Mouse (Mus musculus) liver, postnatal 0 days (tissue): Measurements from ENCODE around the gene Cxcr1. TPM values are rescaled to one million over a fixed set of nuclear protein-coding genes. Genes with fewer than 3 reads are reported as not detected.

Experiments
- ATAC-seq: fragments of 200-750 bp; cut with Nextera tagmentation; 2 replicates; pipeline ENCODE4 v1.8.0; 2017; ENCODE audit warnings: mild to moderate bottlenecking, moderate library complexity
- DNase-seq: peaks from one replicate; pipeline ENCODE4 v3.0.0-alpha.2; 2016
- H3K27ac ChIP-seq: fragments of 300-500 bp; sonication (generic); 2 replicates; pipeline ENCODE4 v1.5.1; 2014; ENCODE audit warnings: antibody characterized with exemption, moderate library complexity, mild to moderate bottlenecking, low read depth
- H3K27me3 ChIP-seq: fragments of 300-500 bp; sonication (generic); 2 replicates; pipeline ENCODE4 v1.6.1; 2014; ENCODE audit warnings: low read length, control low read depth, mixed read lengths; ENCODE audit not compliant: insufficient read depth
- H3K36me3 ChIP-seq: fragments of 300-500 bp; sonication (generic); replicated peaks from 2 replicates; pipeline ENCODE4 v1.6.1; 2014; ENCODE audit warnings: mild to moderate bottlenecking, control low read depth, low read length, moderate library complexity, mixed read lengths; ENCODE audit not compliant: insufficient read depth
- H3K4me1 ChIP-seq: fragments of 300-500 bp; sonication (generic); 2 replicates; pipeline ENCODE4 v1.6.1; 2014; ENCODE audit warnings: antibody characterized with exemption, mild to moderate bottlenecking, control low read depth; ENCODE audit not compliant: insufficient read depth
- H3K4me2 ChIP-seq: fragments of 300-500 bp; sonication (generic); 2 replicates; pipeline ENCODE4 v1.6.1; 2014; ENCODE audit warnings: low read depth, mild to moderate bottlenecking, low read length, moderate library complexity, mixed read lengths
- H3K4me3 ChIP-seq: fragments of 300-500 bp; sonication (generic); 2 replicates; pipeline ENCODE4 v1.5.1; 2014; ENCODE audit warnings: low read depth, low read length
- H3K9ac ChIP-seq: fragments of 300-500 bp; sonication (generic); replicated peaks from 2 replicates; pipeline ENCODE4 v1.6.1; 2014; ENCODE audit warnings: mild to moderate bottlenecking, moderate library complexity
- H3K9me3 ChIP-seq: fragments of 300-500 bp; sonication (generic); 2 replicates; pipeline ENCODE4 v1.6.1; 2016; ENCODE audit warnings: mild to moderate bottlenecking, control low read depth, low read length, mixed read lengths
- CTCF ChIP-seq: sonication (generic); IDR thresholded peaks from 2 replicates; pipeline ENCODE4 v1.5.1; 2016; ENCODE audit warnings: antibody characterized with exemption, low read depth
- EP300 ChIP-seq: IDR thresholded peaks from 2 replicates; pipeline ENCODE4 v1.6.1; 2016; ENCODE audit warnings: antibody characterized with exemption, low read depth, mild to moderate bottlenecking
- WGBS: fragments of 180-500 bp; shearing (Covaris S2); extraction: QIAGEN DNeasy Blood & Tissue Kit; methylation state at CpG from one replicate; pipeline ENCODE4 v1.1.7; 2014; ENCODE audit not compliant: insufficient replicate concordance; 5-methylcytosine and 5-hydroxymethylcytosine counted together
- polyA plus RNA-seq: library from polyadenylated mRNA; unstranded; fragments of >200 nt; fragmentation: Nextera tagmentation; extraction: Ambion mirVana; gene quantifications from 2 replicates; pipeline ENCODE4 v1.2.1, GENCODE M21; 2015

The Cxcr1 gene
- polyA plus RNA-seq, 1 experiment from 2014 or later: not detected

DNA sequence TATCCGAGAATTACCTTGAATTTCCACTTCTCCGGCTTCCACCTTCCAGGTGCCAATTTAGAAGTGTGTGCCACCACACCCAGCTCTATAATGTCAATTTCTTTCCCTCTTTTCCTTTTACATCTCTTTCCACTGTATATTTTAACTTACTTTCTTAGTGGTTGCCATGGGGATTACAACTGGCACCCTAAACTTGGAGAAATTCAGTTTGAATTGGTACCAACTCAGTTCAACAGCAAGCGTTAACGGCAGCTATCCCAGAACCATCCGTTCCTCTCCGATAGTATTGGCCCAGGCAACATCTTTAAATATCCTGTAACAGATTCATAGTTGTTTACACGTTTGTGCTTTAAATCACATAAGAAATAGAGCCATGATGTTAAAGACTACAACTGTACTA is 25.5 kb upstream of the Cxcr1 start:
- H3K36me3 ChIP-seq: no peaks in the 10 kb centered on the region
- ATAC-seq: no peak
- no peak overlapping the region for H3K4me3 ChIP-seq
- 86% methylated on average over 7 of the region's 7 CpGs for WGBS
- H3K9ac ChIP-seq: no peak overlapping the region
- no peaks in the 10 kb centered on the region for H3K4me1 ChIP-seq
- no peaks in the 10 kb centered on the region for H3K9me3 ChIP-seq
- no peak overlapping the region for H3K27ac ChIP-seq
- no peak for TF ChIP-seq EP300
- no peak for TF ChIP-seq CTCF
- no peak for DNase-seq
- H3K27me3 ChIP-seq: no peaks in the 10 kb centered on the region
- no peak overlapping the region for H3K4me2 ChIP-seq

DNA sequence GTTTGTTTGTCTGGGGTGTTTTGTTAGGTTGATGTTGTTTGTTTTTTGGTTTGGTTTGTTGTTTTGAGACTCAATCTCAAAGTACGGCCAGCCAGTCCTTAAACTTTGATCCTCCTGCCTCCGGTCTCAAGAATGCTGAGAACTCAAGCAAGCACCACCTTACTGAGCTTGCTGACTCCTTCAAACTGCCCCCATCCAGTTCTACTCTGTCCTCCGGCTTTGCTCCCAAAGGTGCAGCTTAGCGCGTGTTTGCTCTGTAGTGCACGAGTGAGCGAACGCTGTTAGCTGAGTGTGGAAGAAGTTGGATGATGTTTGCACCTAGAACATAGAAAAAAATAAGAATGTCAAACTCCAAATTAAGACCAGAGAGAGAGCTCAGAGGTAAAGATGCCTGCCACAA is 14.5 kb upstream of the Cxcr1 start:
- no peaks in the 10 kb centered on the region for H3K9me3 ChIP-seq
- H3K9ac ChIP-seq: no peak overlapping the region
- no peaks in the 10 kb centered on the region for H3K27me3 ChIP-seq
- H3K36me3 ChIP-seq: no peaks in the 10 kb centered on the region
- ATAC-seq (no peak), DNase-seq (no peak)
- WGBS: 85% methylated on average over 8 of the region's 8 CpGs
- no peak overlapping the region for H3K27ac ChIP-seq
- H3K4me3 ChIP-seq: no peak overlapping the region
- no peaks in the 10 kb centered on the region for H3K4me1 ChIP-seq
- no peak overlapping the region for H3K4me2 ChIP-seq
- TF ChIP-seq CTCF (no peak), EP300 (no peak)

DNA sequence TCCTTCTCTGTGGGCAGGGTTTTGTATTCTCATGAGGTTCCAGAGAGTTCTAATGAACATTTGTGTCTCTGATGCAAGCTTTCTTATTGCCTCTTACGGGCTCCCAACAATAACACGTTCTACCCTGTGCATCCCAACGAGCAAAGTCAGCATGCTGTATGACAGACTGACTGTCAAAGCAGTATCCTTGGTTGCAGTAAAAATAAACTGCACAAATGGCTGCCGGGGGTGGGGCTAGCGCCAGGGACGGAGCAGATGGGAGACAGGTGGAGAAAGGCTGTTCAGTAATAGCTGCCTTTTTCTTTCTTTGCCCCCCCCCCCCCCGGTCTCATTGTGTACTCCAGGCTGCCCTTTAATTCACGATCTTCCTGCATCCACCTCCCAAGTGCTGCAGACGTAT is 13.5 kb upstream of the Cxcr1 start:
- Histone ChIP-seq H3K36me3 (no peaks in the 10 kb centered on the region), H3K9me3 (no peaks in the 10 kb centered on the region), H3K9ac (no peak overlapping the region), H3K4me3 (no peak overlapping the region), H3K4me1 (no peaks in the 10 kb centered on the region), H3K4me2 (no peak overlapping the region), H3K27ac (no peak overlapping the region), H3K27me3 (no peaks in the 10 kb centered on the region)
- DNase-seq (no peak), ATAC-seq (no peak)
- TF ChIP-seq CTCF (no peak), EP300 (no peak)
- WGBS: 64% methylated on average over 9 of the region's 9 CpGs

DNA sequence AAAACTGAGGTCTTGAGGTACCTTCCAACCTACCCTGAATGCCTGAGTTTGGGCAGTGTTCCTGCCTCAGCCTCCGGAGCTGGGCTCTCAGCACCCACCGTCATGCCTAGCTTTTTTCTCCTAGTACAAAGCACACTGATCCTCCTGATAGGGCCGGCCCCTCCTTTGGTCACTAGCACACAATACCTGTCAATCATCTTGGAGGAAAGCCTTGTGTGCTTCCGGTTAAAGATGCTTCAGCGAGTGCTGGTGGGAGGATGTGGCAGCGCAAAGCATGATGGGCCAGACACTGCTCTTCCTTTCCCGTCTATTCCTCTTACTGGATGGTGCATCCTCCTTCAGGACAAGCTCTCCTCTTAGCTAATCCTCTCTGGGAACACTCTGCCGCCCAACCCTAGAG is 12.2 kb upstream of the Cxcr1 start:
- Histone ChIP-seq H3K4me1 (no peaks in the 10 kb centered on the region), H3K4me3 (no peak overlapping the region), H3K27ac (no peak overlapping the region), H3K9me3 (no peaks in the 10 kb centered on the region), H3K4me2 (no peak overlapping the region), H3K27me3 (no peaks in the 10 kb centered on the region), H3K9ac (no peak overlapping the region), H3K36me3 (no peaks in the 10 kb centered on the region)
- ATAC-seq: no peak
- TF ChIP-seq EP300 (no peak), CTCF (no peak)
- 51% methylated on average over 8 of the region's 8 CpGs for WGBS
- no peak for DNase-seq

DNA sequence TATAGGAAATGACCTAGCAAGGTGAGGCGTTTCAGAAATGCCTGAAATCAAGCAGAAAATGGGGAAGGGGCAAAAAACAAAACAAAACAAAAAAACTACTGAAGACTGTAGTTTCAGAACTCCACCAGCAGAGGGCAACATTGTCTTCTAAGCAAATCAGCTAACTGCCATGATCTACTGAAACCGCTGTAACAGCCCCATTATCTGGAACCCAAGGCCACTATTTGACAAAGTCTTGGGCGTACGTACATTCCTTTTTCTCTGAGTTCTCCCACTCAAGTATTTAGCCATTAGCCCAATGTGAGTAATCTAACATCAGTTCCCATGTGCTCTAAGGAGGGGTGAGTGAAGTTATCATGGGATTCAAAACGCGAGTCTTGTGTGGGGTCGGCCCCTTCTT is 11.4 kb upstream of the Cxcr1 start:
- no peaks in the 10 kb centered on the region for H3K9me3 ChIP-seq
- DNase-seq (peak; percentile 33), ATAC-seq (no peak)
- H3K36me3 ChIP-seq: no peaks in the 10 kb centered on the region
- H3K9ac ChIP-seq: no peak overlapping the region
- no peaks in the 10 kb centered on the region for H3K27me3 ChIP-seq
- H3K4me3 ChIP-seq: no peak overlapping the region
- H3K4me1 ChIP-seq: no peaks in the 10 kb centered on the region
- 40% methylated on average over 7 of the region's 7 CpGs for WGBS
- no peak overlapping the region for H3K4me2 ChIP-seq
- no peak for TF ChIP-seq EP300
- TF ChIP-seq CTCF: peak; percentile 91
- H3K27ac ChIP-seq: no peak overlapping the region

DNA sequence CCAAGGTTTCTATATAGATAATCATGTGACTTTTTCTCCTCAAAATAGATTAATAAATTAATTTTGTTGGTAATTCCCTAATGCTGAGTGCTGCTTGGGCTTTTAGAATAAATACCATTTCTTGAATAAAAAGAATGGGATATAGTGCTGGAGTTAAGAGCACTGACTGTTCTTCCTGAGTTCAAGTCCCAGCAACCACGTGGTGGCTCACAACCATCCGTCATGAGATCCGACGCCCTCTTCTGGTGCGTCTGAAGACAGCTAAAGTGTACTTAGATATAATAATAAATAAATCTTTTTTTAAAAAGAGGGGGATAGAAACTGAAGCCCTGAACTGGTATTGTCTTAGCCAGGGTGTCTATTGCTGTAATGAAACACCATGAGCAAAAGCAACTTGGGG is 9.0 kb upstream of the Cxcr1 start:
- TF ChIP-seq EP300 (no peak), CTCF (no peak)
- H3K4me1 ChIP-seq: no peaks in the 10 kb centered on the region
- no peak overlapping the region for H3K4me3 ChIP-seq
- H3K9ac ChIP-seq: no peak overlapping the region
- no peaks in the 10 kb centered on the region for H3K9me3 ChIP-seq
- H3K4me2 ChIP-seq: no peak overlapping the region
- H3K27ac ChIP-seq: no peak overlapping the region
- no peaks in the 10 kb centered on the region for H3K27me3 ChIP-seq
- H3K36me3 ChIP-seq: no peaks in the 10 kb centered on the region
- DNase-seq: no peak
- 59% methylated on average over 5 of the region's 5 CpGs for WGBS
- ATAC-seq: no peak
